Mouse (Mus musculus): ENCODE results near the gene Coq8a. TPM values are rescaled to one million over a fixed set of nuclear protein-coding genes. Genes with fewer than 3 reads are reported as not detected.

Coq8a gene
- polyA plus RNA-seq, 1 experiment from 2014 or later, result 18.6 TPM

DNA sequence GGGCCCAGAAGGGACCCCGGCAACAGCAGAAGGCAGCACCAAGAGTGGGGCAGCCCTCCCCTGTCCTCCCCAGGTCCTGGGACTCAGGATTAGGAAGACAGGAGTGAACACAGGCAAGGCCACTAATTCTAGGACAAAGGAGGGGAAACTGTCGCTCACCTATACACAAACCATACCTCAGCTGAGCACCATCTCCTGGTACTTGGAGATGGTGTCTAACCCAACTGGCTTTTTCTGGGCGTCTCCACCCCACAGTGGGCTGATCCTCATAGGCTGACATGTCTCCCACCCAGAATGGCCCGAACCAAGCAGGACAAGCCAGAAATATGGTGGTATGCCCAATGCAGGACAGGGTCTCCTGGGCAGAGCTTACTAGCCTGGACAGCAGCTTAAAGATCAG lies 26.8 kb downstream of the Coq8a start:
- no peaks in the 10 kb centered on the region for H3K36me3 ChIP-seq
- 92% methylated on average over 4 of the region's 4 CpGs for WGBS
- H3K4me1 ChIP-seq, result peaks cover 8% of the 10 kb centered on the region; the same call in 1 of the 2 replicates
- no peaks in the 10 kb centered on the region for H3K9me3 ChIP-seq (replicated peaks)
- H3K27ac ChIP-seq, result no peak overlapping the region
- H3K9ac ChIP-seq, result no peak overlapping the region
- H3K27me3 ChIP-seq, result no peaks in the 10 kb centered on the region
- ATAC-seq (replicated peaks; ENCODE audit: low FRiP score), result no peak
- H3K4me3 ChIP-seq (replicated peaks), result no peak overlapping the region
- no peak overlapping the region for H3K4me2 ChIP-seq

DNA sequence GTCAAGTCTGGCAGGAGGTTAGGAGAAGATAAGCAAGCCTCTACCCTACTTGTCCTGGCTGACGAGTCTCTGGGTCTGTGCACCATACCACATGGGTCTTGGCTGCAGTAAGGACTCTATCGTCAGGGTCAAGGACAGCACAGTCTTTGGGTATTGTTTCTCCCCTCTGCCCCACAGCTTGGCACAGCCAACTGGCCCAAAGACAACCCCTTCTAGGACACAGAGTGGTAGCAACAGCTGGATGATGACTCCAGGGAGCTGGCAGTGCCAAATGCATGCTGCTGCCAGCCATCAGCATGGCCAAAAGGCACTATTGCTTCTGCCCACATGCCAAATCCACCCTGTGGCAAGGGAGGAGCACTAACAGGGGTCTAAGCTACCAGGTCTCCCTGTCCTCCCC lies 27.5 kb downstream of the Coq8a start:
- Histone ChIP-seq H3K9ac (no peak overlapping the region), H3K4me1 (peaks cover 8% of the 10 kb centered on the region; the same call in 1 of the 2 replicates), H3K27ac (no peak overlapping the region), H3K36me3 (no peaks in the 10 kb centered on the region; the same call in 1 of the 2 replicates), H3K4me3 (replicated peaks) (no peak overlapping the region), H3K9me3 (replicated peaks) (no peaks in the 10 kb centered on the region), H3K4me2 (no peak overlapping the region), H3K27me3 (no peaks in the 10 kb centered on the region)
- 93% methylated on average over 2 of the region's 2 CpGs for WGBS
- ATAC-seq (replicated peaks; ENCODE audit: low FRiP score), result no peak

DNA sequence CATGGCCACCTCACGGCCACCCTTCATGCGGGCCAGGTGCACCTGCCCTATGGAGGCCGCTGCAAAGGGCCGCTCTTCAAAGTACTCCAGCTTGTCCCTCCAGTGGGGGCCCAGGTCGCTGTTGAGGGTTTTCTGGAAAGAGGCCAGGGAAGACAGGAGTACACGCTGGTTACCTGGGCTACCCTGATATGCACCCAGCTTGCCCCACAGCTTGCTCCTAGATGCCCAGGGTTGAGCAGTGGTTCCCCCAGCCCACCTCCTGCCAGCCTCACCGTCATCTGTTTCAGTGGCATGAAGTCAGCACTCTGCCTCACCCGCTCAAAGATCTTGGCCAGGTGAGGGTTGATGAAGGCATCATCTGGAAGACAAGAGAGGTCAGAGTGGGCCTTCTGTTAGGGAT lies 29.3 kb downstream of the Coq8a start:
- 90% methylated on average over 8 of the region's 8 CpGs for WGBS
- H3K4me1 ChIP-seq, result no peaks in the 10 kb centered on the region
- no peak for ATAC-seq (replicated peaks; ENCODE audit: low FRiP score)
- H3K9me3 ChIP-seq (replicated peaks), result no peaks in the 10 kb centered on the region
- H3K4me2 ChIP-seq, result no peak overlapping the region
- H3K4me3 ChIP-seq (replicated peaks), result no peak overlapping the region
- H3K27ac ChIP-seq, result no peak overlapping the region
- H3K27me3 ChIP-seq, result no peaks in the 10 kb centered on the region
- H3K36me3 ChIP-seq, result peaks cover 5% of the 10 kb centered on the region
- no peak overlapping the region for H3K9ac ChIP-seq

DNA sequence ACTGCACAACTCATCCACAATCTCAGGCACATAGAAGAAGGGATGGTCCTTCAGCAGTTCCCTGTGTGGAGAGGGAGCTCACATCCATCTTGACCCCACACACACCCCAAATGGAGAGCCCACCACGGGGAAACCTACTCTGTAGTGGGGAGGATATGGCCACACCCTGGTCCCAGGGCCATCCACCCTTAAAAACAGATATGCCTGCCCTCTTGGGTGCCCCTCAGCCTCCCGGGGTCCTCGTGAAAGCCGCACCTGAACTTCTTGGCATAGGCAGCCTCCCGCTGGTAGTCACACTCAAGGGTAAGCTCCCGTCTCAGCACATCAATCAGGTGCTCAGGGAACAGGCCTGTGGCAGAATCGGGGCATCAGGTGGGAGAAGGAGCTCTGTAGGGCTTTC lies 30.2 kb downstream of the Coq8a start:
- no peak overlapping the region for H3K9ac ChIP-seq
- ATAC-seq (replicated peaks; ENCODE audit: low FRiP score), result no peak
- peaks cover 5% of the 10 kb centered on the region for H3K36me3 ChIP-seq
- no peaks in the 10 kb centered on the region for H3K27me3 ChIP-seq
- H3K27ac ChIP-seq, result no peak overlapping the region
- no peak overlapping the region for H3K4me2 ChIP-seq
- no peak overlapping the region for H3K4me3 ChIP-seq (replicated peaks)
- H3K9me3 ChIP-seq (replicated peaks), result no peaks in the 10 kb centered on the region
- no peaks in the 10 kb centered on the region for H3K4me1 ChIP-seq
- 91% methylated on average over 7 of the region's 7 CpGs for WGBS

DNA sequence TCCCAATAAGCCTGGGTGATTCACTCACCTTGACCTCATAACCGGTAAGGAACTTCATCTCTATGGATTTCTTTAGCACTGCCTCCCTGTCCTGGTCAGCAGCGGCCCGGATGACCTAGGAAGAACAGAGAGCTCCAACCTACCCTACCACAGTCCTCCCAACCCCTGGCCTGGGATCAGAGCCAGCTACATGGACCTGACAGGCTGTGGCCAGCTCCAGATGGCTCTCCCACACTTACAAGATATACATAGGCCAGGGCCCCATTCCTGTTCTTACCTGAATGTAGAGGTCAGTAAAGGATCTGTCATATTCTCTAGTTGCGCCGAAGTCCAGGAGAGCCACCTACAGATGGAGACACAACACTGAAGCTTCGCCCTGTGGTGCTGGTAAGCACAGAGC lies 31.1 kb downstream of the Coq8a start:
- H3K9ac ChIP-seq, result no peak overlapping the region
- H3K9me3 ChIP-seq (replicated peaks), result no peaks in the 10 kb centered on the region
- 89% methylated on average over 6 of the region's 6 CpGs for WGBS
- H3K4me3 ChIP-seq (replicated peaks), result no peak overlapping the region
- no peaks in the 10 kb centered on the region for H3K27me3 ChIP-seq
- H3K4me2 ChIP-seq, result no peak overlapping the region
- H3K4me1 ChIP-seq, result no peaks in the 10 kb centered on the region
- no peak for ATAC-seq (replicated peaks; ENCODE audit: low FRiP score)
- no peak overlapping the region for H3K27ac ChIP-seq
- peaks cover 8% of the 10 kb centered on the region for H3K36me3 ChIP-seq

DNA sequence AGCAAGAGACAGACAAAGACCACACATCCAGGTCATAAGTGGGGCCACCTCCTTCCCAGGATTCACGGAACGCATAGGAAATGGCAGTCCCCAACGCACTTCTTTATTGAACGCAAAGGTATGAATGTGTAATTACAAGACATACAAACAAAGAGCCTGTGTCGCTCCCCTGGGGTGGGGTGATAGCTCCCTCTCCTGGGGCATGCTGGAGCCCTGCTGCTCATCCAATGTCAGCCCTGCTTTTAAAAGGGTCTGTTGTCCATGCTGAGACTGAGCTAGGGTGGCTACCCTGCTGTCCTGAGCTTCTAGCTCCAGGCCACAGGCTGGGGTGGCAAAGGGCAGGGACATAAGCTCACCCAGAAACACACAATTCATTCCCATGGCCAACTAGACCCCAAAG lies 32.9 kb downstream of the Coq8a start:
- Histone ChIP-seq H3K4me3 (replicated peaks) (no peak overlapping the region), H3K27me3 (no peaks in the 10 kb centered on the region), H3K36me3 (peaks cover 24% of the 10 kb centered on the region), H3K9me3 (replicated peaks) (no peaks in the 10 kb centered on the region), H3K4me2 (no peak overlapping the region), H3K4me1 (peaks cover 5% of the 10 kb centered on the region; the same call in 1 of the 2 replicates), H3K9ac (no peak overlapping the region), H3K27ac (no peak overlapping the region)
- WGBS, result 89% methylated on average over 5 of the region's 5 CpGs
- ATAC-seq (replicated peaks; ENCODE audit: low FRiP score), result no peak

DNA sequence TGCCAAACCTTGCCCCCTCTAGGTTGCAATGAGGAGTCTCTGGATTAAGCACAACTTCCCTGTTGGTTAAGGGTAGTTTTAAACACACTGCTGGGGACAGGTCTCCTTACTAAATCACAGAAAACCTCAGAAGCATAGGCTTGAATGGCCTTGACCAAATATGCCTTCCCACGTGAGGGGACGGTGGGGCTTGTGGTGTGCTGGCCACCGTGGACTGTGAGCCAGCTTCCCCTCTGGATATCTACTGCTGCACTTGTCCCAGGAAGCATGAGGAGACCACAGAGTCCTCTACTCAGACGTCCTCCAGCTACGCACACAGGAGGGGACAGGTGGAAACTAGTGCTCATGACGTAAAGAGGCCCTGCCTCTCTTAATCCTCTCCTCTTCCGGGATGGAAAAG lies 36.4 kb downstream of the Coq8a start:
- Histone ChIP-seq H3K36me3 (peaks cover 37% of the 10 kb centered on the region), H3K4me1 (peaks cover 10% of the 10 kb centered on the region; the same call in 1 of the 2 replicates), H3K4me3 (replicated peaks) (no peak overlapping the region), H3K9me3 (replicated peaks) (no peaks in the 10 kb centered on the region), H3K27me3 (no peaks in the 10 kb centered on the region), H3K27ac (no peak overlapping the region), H3K4me2 (no peak overlapping the region), H3K9ac (no peak overlapping the region)
- no peak for ATAC-seq (replicated peaks; ENCODE audit: low FRiP score)
- 86% methylated on average over 7 of the region's 7 CpGs for WGBS

DNA sequence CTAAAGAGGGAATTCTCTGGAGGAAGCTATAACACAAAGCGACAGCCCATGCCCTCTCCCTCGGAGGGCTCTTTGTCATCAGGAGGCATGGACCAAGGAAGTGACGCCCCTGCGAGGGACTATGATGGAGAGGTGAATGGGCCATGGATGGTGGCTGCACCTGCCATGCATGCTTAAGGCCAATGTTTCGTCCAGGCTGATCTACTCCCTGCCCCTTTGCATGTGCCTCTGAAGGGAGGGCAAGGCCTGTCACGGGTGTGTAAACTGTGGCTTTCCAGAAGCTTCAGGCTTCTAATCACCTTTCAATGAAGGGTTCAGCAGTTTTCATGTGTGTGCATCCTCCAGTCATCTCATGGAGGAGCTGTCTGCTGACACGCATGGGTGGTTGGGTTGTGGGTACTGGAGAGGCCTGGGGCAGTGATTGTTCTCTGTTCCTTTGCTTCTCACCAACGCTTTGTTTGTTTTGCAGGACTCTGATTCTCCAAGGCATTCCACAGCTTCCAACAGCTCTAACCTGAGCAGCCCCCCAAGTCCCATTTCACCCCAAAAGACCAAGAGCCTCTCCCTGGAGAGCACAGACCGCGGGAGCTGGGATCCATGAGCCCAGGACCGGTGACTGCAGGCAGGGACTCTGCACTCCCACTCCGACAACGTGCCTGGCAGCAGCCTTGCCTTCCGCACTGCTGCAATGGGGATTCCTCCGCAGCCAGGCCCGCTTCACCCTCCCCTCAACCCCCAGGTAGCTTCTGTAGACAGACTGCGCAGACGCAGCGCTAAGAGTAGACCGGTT lies 37.6 kb downstream of the Coq8a start:
- H3K9me3 ChIP-seq (replicated peaks), result no peaks in the 10 kb centered on the region
- 74% methylated on average over 20 of the region's 20 CpGs for WGBS
- no peak overlapping the region for H3K9ac ChIP-seq
- no peak overlapping the region for H3K4me2 ChIP-seq
- ATAC-seq (replicated peaks; ENCODE audit: low FRiP score), result peak; percentile 81
- H3K27me3 ChIP-seq, result no peaks in the 10 kb centered on the region
- peaks cover 37% of the 10 kb centered on the region for H3K36me3 ChIP-seq
- peak overlapping the region; percentile 51; the same call in 1 of the 2 replicates for H3K27ac ChIP-seq
- H3K4me1 ChIP-seq, result peaks cover 10% of the 10 kb centered on the region; the same call in 1 of the 2 replicates
- H3K4me3 ChIP-seq (replicated peaks), result no peak overlapping the region

DNA sequence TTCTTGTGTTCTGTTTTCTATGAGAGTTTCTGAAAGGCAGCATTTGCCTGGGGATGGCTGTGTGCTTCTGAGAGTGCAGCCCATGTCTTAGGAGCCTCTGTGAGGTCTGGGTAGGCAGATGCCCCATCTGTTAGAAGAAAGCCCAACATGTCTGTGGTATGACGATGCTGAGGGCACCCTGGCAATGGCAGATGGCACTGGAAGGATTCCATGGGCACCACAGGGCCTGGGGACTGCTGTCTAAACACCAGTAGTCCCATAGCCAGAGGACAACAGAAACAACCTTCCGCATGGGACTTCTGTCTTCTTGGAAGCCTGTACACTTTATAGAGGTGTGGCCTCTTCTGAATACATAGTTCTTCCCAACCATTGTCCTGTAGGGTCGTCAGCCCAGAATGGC lies 38.2 kb downstream of the Coq8a start:
- H3K9ac ChIP-seq, result no peak overlapping the region
- 77% methylated on average over 3 of the region's 3 CpGs for WGBS

DNA sequence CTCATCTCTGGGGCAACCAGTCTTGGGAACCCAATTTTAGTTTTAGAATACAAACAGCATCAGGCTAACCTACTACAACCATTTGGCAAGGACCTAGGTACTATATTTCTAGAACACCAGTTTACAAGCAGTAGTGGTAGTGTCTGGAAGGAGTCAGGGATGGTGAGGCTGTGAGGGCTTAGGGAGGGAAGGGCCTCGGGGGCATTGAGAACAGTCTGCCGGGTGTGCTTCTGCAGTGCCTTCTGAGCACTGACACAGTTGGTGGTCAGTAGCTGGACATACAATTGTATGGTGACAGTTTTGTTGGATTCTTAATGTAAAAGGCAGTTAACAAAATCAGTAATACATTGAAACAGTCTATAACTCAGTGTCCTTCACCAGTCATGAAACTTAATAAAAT lies 38.9 kb downstream of the Coq8a start:
- 66% methylated on average over 2 of the region's 2 CpGs for WGBS
- Histone ChIP-seq H3K36me3 (peaks cover 32% of the 10 kb centered on the region), H3K27me3 (no peaks in the 10 kb centered on the region), H3K9ac (no peak overlapping the region), H3K4me1 (peaks cover 13% of the 10 kb centered on the region), H3K9me3 (replicated peaks) (no peaks in the 10 kb centered on the region), H3K4me3 (replicated peaks) (no peak overlapping the region), H3K4me2 (no peak overlapping the region), H3K27ac (no peak overlapping the region)
- no peak for ATAC-seq (replicated peaks; ENCODE audit: low FRiP score)

More for the DNA sequence above, 38.2 kb downstream of the Coq8a start:
- Histone ChIP-seq H3K27me3 (no peaks in the 10 kb centered on the region), H3K4me3 (replicated peaks) (no peak overlapping the region), H3K36me3 (peaks cover 37% of the 10 kb centered on the region), H3K4me2 (no peak overlapping the region), H3K4me1 (peaks cover 10% of the 10 kb centered on the region; the same call in 1 of the 2 replicates), H3K27ac (no peak overlapping the region), H3K9me3 (replicated peaks) (no peaks in the 10 kb centered on the region)
- ATAC-seq (replicated peaks; ENCODE audit: low FRiP score), result no peak

DNA sequence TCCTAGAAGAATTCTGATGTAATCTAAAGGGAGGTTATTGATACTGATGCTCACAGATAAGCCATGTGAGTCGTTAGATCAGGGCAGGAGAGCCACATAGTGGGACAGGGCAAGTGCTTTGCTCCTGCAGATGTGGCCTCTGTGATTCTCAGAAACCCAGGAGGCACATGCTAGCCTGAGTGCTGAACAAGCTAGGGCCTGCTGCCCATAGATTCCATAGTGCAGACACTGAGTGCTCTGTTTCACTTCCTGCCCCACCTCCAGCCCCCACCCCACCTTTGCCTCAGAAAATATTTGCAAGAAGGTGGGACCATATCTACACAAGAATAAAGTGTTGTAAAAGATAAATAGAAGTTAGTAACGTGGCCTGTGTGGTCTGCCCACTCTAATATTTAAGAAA lies 40.8 kb downstream of the Coq8a start:
- Histone ChIP-seq H3K27ac (no peak overlapping the region), H3K9me3 (replicated peaks) (no peaks in the 10 kb centered on the region), H3K9ac (no peak overlapping the region), H3K4me3 (replicated peaks) (no peak overlapping the region), H3K36me3 (peaks cover 35% of the 10 kb centered on the region), H3K27me3 (no peaks in the 10 kb centered on the region), H3K4me1 (peaks cover 17% of the 10 kb centered on the region), H3K4me2 (no peak overlapping the region)
- WGBS, result 74% methylated on average over 2 of the region's 2 CpGs
- ATAC-seq (replicated peaks; ENCODE audit: low FRiP score), result no peak

DNA sequence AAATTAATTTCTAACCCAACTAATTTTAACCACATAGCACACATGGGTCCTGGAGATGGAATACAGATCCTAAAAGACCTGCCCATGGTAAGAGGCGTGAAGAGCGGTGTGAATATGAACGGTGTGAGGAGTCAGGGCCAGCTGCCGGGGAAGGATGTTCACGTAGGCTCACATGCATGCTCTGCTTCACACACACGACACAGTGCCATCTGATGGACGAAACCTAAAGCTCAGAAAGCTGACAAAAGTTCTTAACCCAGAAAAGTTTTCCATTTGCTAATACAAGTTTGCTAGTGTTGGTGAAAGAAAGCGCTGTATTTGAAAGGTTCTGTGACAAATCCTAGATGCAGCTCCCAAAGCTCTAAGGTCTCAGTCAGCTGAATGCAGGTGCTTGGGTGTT lies 48.2 kb downstream of the Coq8a start:
- H3K36me3 ChIP-seq, result peaks cover 54% of the 10 kb centered on the region
- no peaks in the 10 kb centered on the region for H3K27me3 ChIP-seq
- 80% methylated on average over 8 of the region's 8 CpGs for WGBS
- ATAC-seq (replicated peaks; ENCODE audit: low FRiP score), result no peak
- H3K9ac ChIP-seq, result no peak overlapping the region
- no peak overlapping the region for H3K4me2 ChIP-seq
- H3K27ac ChIP-seq, result no peak overlapping the region
- no peak overlapping the region for H3K4me3 ChIP-seq (replicated peaks)
- peaks cover 7% of the 10 kb centered on the region for H3K4me1 ChIP-seq
- H3K9me3 ChIP-seq (replicated peaks), result no peaks in the 10 kb centered on the region

DNA sequence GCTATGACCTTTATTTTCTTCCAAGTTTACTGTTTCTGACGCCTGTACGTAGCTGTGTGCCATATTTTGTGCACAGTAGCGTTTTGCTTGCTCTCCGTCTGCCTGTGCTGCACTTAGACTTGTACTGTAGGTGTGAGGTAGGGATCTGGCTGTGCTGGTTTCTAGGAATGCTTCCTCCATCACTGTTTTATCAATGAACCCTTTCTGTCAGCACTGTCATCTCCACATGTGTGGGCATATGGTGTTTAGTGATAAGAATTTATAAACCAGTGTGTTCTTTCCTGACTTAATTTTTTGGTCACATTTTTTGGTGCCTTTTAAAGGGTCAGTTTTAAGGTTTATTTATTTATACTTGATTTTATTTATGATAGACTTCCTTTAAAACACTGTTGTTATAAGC lies 50.8 kb downstream of the Coq8a start:
- no peaks in the 10 kb centered on the region for H3K9me3 ChIP-seq (replicated peaks)
- H3K4me3 ChIP-seq (replicated peaks), result no peak overlapping the region
- H3K4me1 ChIP-seq, result no peaks in the 10 kb centered on the region
- 91% methylated on average over 4 of the region's 4 CpGs for WGBS
- no peak overlapping the region for H3K9ac ChIP-seq
- peak overlapping the region; percentile 1; the same call in 1 of the 2 replicates for H3K27ac ChIP-seq
- H3K4me2 ChIP-seq, result no peak overlapping the region
- H3K27me3 ChIP-seq, result no peaks in the 10 kb centered on the region
- no peak; the same call in 1 of the 2 replicates for ATAC-seq (replicated peaks; ENCODE audit: low FRiP score)
- peaks cover 62% of the 10 kb centered on the region for H3K36me3 ChIP-seq

Measured in kidney, embryonic 15.5 days (tissue).